ENCODE assay signal across 9 mouse cellular contexts in the genomic region with DNA sequence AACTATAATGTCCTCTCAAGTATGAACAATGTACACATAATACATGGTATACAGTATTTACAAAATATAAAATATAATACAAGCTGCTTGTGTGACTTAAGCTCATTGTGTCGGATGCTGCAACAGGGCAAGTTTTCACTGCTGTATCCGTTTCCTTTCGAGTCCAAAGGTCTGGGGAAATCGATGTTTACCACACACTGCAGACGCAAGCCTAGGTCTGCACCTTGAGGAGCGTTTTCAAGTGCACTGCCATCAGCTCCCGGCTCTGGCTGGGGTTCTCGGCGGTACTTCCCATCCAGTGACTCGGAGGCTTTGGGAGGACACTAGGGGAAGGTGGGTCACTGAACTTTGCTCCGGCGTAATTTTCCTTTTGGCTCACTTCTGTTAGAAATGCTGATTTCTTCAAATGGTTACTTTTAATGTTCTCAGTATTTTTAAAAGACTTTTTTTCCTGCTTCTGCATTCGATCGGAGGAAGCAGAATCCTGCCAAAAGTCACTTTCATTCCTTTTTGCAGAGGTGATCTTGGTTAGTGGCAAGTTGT. TPM values are rescaled to one million over a fixed set of nuclear protein-coding genes. Genes with fewer than 3 reads are reported as not detected.
DNase-seq lines count a peak whose midpoint lies in the region; ATAC-seq lines count a peak whose summit lies in the region.
"Had no signal": no experiment of that assay in that cellular context is flagged by ENCODE, and none has a peak within 500 bp of the region (broad histone marks: within the 10 kb centered on the region; RNA-seq: fewer than 3 reads in every experiment).

No protein-coding gene starts in this region.

- H3K36me3 ChIP-seq in lung, embryonic 16.5 days (ENCODE audit: control insufficient read depth, insufficient read depth, low read length): peaks cover 30% of the 10 kb centered on the region
- H3K36me3 ChIP-seq in limb, embryonic 11.5 days (ENCODE audit: control insufficient read depth, insufficient read depth, low read length): peaks cover 4% of the 10 kb centered on the region
- peaks cover 30% of the 10 kb centered on the region for H3K36me3 ChIP-seq in stomach, embryonic 14.5 days (ENCODE audit: control insufficient read depth, insufficient read depth, low read length)

- peak; percentile 56 for DNase-seq in CD4-positive, CD25-positive, alpha-beta regulatory T cell, adult 2 months (ENCODE audit: low read depth, low spot score)
- DNase-seq in lung, postnatal 25 days (ENCODE audit: low spot score): no peak
- no peak for DNase-seq in limb, embryonic 11.5 days (ENCODE audit: low spot score)
- no peak for DNase-seq in spleen, adult 18-20 months
- DNase-seq: gastrocnemius, postnatal 25 days had no signal

- H3K27ac ChIP-seq in lung, embryonic 16.5 days (ENCODE audit: low read length): no peak overlapping the region
- H3K27ac ChIP-seq in limb, embryonic 11.5 days (replicated peaks; ENCODE audit: low read depth, low read length): no peak overlapping the region
- no peak overlapping the region for H3K27ac ChIP-seq in stomach, embryonic 14.5 days (ENCODE audit: low read length)

- peak overlapping the region; percentile 45 for H3K4me2 ChIP-seq in lung, embryonic 16.5 days (ENCODE audit: low read depth, low read length)
- peak overlapping the region; percentile 73; the same call in 1 of the 2 replicates for H3K4me2 ChIP-seq in limb, embryonic 11.5 days (ENCODE audit: low read depth, severe bottlenecking)
- peak overlapping the region; percentile 82 for H3K4me2 ChIP-seq in stomach, embryonic 14.5 days (replicated peaks; ENCODE audit: low read depth, low read length)

- no peak for ATAC-seq in CD4-positive, CD25-positive, alpha-beta regulatory T cell, adult 4 months
- ATAC-seq in lung, embryonic 16.5 days (ENCODE audit: low read depth): no peak
- no peak for ATAC-seq in limb, embryonic 11.5 days (ENCODE audit: insufficient number of reproducible peaks, low FRiP score, low TSS enrichment, low read depth)
- no peak for ATAC-seq in stomach, embryonic 14.5 days (ENCODE audit: insufficient number of reproducible peaks, insufficient read depth, low FRiP score, low read depth)
- no peak for ATAC-seq in frontal cortex, adult (ENCODE audit: low TSS enrichment)

- 62% methylated on average over 14 of the region's 14 CpGs for WGBS in lung, embryonic 16.5 days
- 92% methylated on average over 14 of the region's 14 CpGs for WGBS in limb, embryonic 11.5 days
- WGBS in stomach, embryonic 14.5 days: 77% methylated on average over 14 of the region's 14 CpGs

- peaks cover 14% of the 10 kb centered on the region for H3K4me1 ChIP-seq in lung, embryonic 16.5 days (replicated peaks; ENCODE audit: control insufficient read depth, insufficient read depth, low read length)
- no peaks in the 10 kb centered on the region; the same call in 1 of the 2 replicates for H3K4me1 ChIP-seq in limb, embryonic 11.5 days (ENCODE audit: control insufficient read depth, insufficient read depth, low read length)
- H3K4me1 ChIP-seq in stomach, embryonic 14.5 days (ENCODE audit: control insufficient read depth, insufficient read depth, low read length): 0 out of 2 replicates have a peak, but pooled peaks cover 9% of the 10 kb centered on the region

- H3K9ac ChIP-seq in lung, embryonic 16.5 days (ENCODE audit: low read length): peak overlapping the region; percentile 33
- H3K9ac ChIP-seq in limb, embryonic 11.5 days (ENCODE audit: low read length): no peak overlapping the region
- H3K9ac ChIP-seq in stomach, embryonic 14.5 days (replicated peaks; ENCODE audit: low read depth, low read length): no peak overlapping the region

- H3K4me3 ChIP-seq in lung, embryonic 16.5 days (ENCODE audit: low read length): peak overlapping the region; percentile 35
- H3K4me3 ChIP-seq in limb, embryonic 11.5 days (ENCODE audit: low read depth, low read length): no peak overlapping the region
- peak overlapping the region; percentile 94; the same call in 1 of the 2 replicates for H3K4me3 ChIP-seq in stomach, embryonic 14.5 days (ENCODE audit: low read depth, low read length)

- no peaks in the 10 kb centered on the region for H3K27me3 ChIP-seq in lung, embryonic 16.5 days (ENCODE audit: control insufficient read depth, insufficient read depth, low read depth, low read length)
- H3K27me3 ChIP-seq in limb, embryonic 11.5 days (ENCODE audit: control insufficient read depth, insufficient read depth, low read length): no peaks in the 10 kb centered on the region
- H3K27me3 ChIP-seq in stomach, embryonic 14.5 days (ENCODE audit: control insufficient read depth, insufficient read depth, low read length): no peaks in the 10 kb centered on the region

- no peaks in the 10 kb centered on the region for H3K9me3 ChIP-seq in lung, embryonic 16.5 days (ENCODE audit: control insufficient read depth, low read length)
- H3K9me3 ChIP-seq in limb, embryonic 11.5 days (ENCODE audit: control insufficient read depth, low read length): no peaks in the 10 kb centered on the region
- H3K9me3 ChIP-seq in stomach, embryonic 14.5 days (ENCODE audit: control insufficient read depth, low read depth, low read length): no peaks in the 10 kb centered on the region

RNA-seq across cellular contexts. Expression of gene Srsf12, which starts 37.1 kb away (rescaled TPM):
- 1 to 10 TPM; 3.5 to 4.2 TPM for polyA plus RNA-seq in CD4-positive, CD25-positive, alpha-beta regulatory T cell, adult 4 months (2017; shearing (Covaris generic))
- 3.2 and 3.4 TPM in 2 replicates for polyA plus RNA-seq in lung, embryonic 16.5 days (2015; fragmentation: Nextera tagmentation; extraction: Ambion mirVana)
- polyA plus RNA-seq in limb, embryonic 11.5 days (2014; fragmentation: Nextera tagmentation; extraction: Ambion mirVana): 10.9 and 12.0 TPM in 2 replicates
- polyA plus RNA-seq in stomach, embryonic 14.5 days (2014; fragmentation: Nextera tagmentation; extraction: Ambion mirVana): 11.1 and 12.1 TPM in 2 replicates

RNA-seq across cellular contexts. Expression of gene Pnrc1, which starts 44.0 kb away (rescaled TPM):
- polyA plus RNA-seq in CD4-positive, CD25-positive, alpha-beta regulatory T cell, adult 4 months (2017; shearing (Covaris generic)): 100 to 1,000 TPM in 1 of 2 experiments, 10 to 100 TPM in 1; 64.6 to 103 TPM
- polyA plus RNA-seq in lung, embryonic 16.5 days (2015; fragmentation: Nextera tagmentation; extraction: Ambion mirVana): 108 and 118 TPM in 2 replicates
- 109 and 111 TPM in 2 replicates for polyA plus RNA-seq in limb, embryonic 11.5 days (2014; fragmentation: Nextera tagmentation; extraction: Ambion mirVana)
- polyA plus RNA-seq in stomach, embryonic 14.5 days (2014; fragmentation: Nextera tagmentation; extraction: Ambion mirVana): 112 and 121 TPM in 2 replicates

RNA-seq across cellular contexts. Expression of gene Pm20d2, which starts 56.4 kb away (rescaled TPM):
- not detected for polyA plus RNA-seq in CD4-positive, CD25-positive, alpha-beta regulatory T cell, adult 4 months (2017; shearing (Covaris generic))
- 1.2 and 1.3 TPM in 2 replicates for polyA plus RNA-seq in lung, embryonic 16.5 days (2015; fragmentation: Nextera tagmentation; extraction: Ambion mirVana)
- 0.69 and 0.95 TPM in 2 replicates for polyA plus RNA-seq in limb, embryonic 11.5 days (2014; fragmentation: Nextera tagmentation; extraction: Ambion mirVana)
- 0.93 and 1.3 TPM in 2 replicates for polyA plus RNA-seq in stomach, embryonic 14.5 days (2014; fragmentation: Nextera tagmentation; extraction: Ambion mirVana)
